Mouse (Mus musculus) embryo, embryonic 10.5 days (tissue): Measurements from ENCODE around the gene Prm1.
"Not testable (repeated sequence)": the region's sequence is repeated elsewhere in the genome, so short reads cannot be mapped to it uniquely, and the experiment has no call there.

Source experiments
- DNase-seq: peaks from one replicate; pipeline ENCODE4 v3.0.0-alpha.2; 2015; ENCODE audit warnings: low spot score

The Prm1 gene

GRCm38 (mm10) chr16:10805789-10806527, at the start of gene Prm1:
Gene Prm1, minus strand, starts transcription at chr16:10805839.
- DNase-seq, result no peak

- DNase-seq, result not testable (repeated sequence)
Observed at GRCm38 (mm10) chr16:10852216-10852615, 46.6 kb upstream of the Prm1 start.

- no peak for DNase-seq
Observed at GRCm38 (mm10) chr16:10850905-10851304, 45.3 kb upstream of the Prm1 start.

GRCm38 (mm10) chr16:10849965-10850861, 44.6 kb upstream of the Prm1 start:
- peak; percentile 26 for DNase-seq

GRCm38 (mm10) chr16:10846503-10846902, 40.9 kb upstream of the Prm1 start:
- peak; percentile 58 for DNase-seq

GRCm38 (mm10) chr16:10845952-10846351, 40.3 kb upstream of the Prm1 start:
- no peak for DNase-seq

GRCm38 (mm10) chr16:10844319-10844670, 38.7 kb upstream of the Prm1 start:
- DNase-seq, result no peak

GRCm38 (mm10) chr16:10843486-10844318, 38.1 kb upstream of the Prm1 start:
- DNase-seq, result peak; percentile 51

- DNase-seq, result no peak
Observed at GRCm38 (mm10) chr16:10842282-10842855, 36.7 kb upstream of the Prm1 start.

- DNase-seq, result no peak
Observed at GRCm38 (mm10) chr16:10840018-10840417, 34.4 kb upstream of the Prm1 start.

GRCm38 (mm10) chr16:10838487-10839245, 33.0 kb upstream of the Prm1 start:
- DNase-seq, result peak; percentile 31

- DNase-seq, result no peak
Observed at GRCm38 (mm10) chr16:10837903-10838302, 32.3 kb upstream of the Prm1 start.

GRCm38 (mm10) chr16:10837250-10837649, 31.6 kb upstream of the Prm1 start:
- DNase-seq, result no peak

- no peak for DNase-seq
Observed at GRCm38 (mm10) chr16:10836388-10836787, 30.7 kb upstream of the Prm1 start.

- DNase-seq, result peak; percentile 93
Observed at GRCm38 (mm10) chr16:10834911-10835587, 29.4 kb upstream of the Prm1 start, which contains the start of gene Rmi2. Gene Rmi2, plus strand, starts transcription at chr16:10835059.

- no peak for DNase-seq
Observed at GRCm38 (mm10) chr16:10834542-10834910, 28.9 kb upstream of the Prm1 start.

- DNase-seq, result no peak
Observed at GRCm38 (mm10) chr16:10828461-10828805, 22.8 kb upstream of the Prm1 start.

- no peak for DNase-seq
Observed at GRCm38 (mm10) chr16:10827766-10828460, 22.3 kb upstream of the Prm1 start.

GRCm38 (mm10) chr16:10827269-10827668, 21.6 kb upstream of the Prm1 start:
- DNase-seq, result no peak

- no peak for DNase-seq
Observed at GRCm38 (mm10) chr16:10825840-10826239, 20.2 kb upstream of the Prm1 start.
